Mouse (Mus musculus): ENCODE results near the gene Olfr149.
"Not testable (repeated sequence)": the region's sequence is repeated elsewhere in the genome, so short reads cannot be mapped to it uniquely, and the experiment has no call there.

Gene Olfr149

DNA sequence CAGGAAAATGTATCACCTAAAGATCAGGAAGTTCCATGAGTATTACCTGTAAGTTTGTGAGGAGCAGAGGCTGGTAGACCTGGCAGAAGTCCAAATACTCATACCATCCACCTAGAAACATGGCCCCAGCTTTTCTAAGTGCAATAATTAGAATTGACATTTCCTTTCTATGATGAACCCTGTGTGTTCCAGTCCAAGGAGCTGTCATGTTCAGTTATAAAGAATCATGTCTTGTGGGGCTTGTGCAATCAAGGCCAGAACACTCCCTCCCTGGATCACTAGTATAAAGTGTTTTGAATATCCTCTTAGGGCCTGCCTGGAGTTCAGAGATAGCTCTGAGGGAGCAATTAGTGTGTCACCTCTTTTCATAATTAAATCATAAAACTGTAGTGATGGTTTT lies at the start of gene Olfr149:
Gene Olfr149, minus strand, starts transcription at position 101 of the 400 bp plus-strand sequence.
- no peak for DNase-seq (ENCODE audit: low spot score)

DNA sequence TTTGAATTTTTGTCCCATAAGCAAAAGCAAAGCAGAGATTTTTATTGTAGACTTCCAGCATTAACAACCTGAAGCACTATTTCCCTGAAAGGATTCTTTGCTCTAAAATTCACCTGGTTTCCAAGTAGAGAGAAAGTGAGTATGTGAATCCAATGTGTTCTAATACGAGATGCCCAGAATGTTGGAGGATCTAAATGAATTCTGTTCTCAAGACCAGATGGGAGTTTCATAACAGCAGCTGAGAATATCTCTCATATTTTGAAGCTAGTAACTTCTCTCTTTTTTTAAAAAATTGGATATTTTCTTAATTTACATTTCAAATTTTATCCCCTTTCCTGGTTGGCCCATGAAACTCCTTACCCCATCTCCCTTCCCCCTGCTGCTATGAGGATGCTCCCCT lies 39.5 kb upstream of the Olfr149 start:
- peak; percentile 21 for DNase-seq (ENCODE audit: low spot score)

DNA sequence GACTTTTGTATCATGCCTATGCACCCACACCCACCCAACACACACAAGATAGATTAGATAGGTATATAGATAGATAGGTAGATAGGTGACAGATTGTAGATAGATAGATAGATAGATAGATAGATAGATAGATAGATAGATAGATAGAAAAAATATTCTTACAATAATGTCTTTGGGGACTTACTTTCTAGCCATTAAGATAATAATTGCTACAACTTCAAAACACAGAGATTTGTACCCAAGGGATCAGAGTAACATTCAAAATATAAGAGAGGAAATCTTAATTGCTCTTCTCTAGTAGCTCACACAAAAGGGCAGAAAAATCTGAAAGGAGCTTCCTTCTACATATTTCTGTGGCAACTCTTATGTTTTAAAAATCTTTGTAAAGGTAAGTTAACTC lies 39.0 kb upstream of the Olfr149 start, which contains the start of gene Olfr967:
Gene Olfr967, plus strand, starts transcription at position 301 of the 400 bp plus-strand sequence.
- no peak for DNase-seq (ENCODE audit: low spot score)

DNA sequence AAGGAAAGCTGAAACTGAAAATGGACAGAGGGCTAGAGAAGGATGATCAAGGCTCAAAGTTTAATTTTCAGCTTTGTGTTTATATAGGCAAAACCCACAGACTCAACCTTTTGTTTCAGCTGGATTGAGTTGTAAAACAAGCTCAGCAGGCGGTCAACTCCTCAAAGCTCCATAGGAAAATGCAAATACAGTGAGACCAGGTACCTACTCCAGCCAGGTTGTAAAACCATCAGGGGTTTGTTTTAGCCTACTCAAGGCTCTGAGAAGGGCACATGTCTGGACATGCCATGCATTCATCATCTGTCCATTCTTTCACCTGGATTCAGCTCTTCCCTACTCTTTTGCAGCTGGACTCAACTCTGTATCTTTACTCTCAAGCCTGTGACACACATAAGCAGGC lies 33.8 kb upstream of the Olfr149 start:
- no peak for DNase-seq (ENCODE audit: low spot score)

DNA sequence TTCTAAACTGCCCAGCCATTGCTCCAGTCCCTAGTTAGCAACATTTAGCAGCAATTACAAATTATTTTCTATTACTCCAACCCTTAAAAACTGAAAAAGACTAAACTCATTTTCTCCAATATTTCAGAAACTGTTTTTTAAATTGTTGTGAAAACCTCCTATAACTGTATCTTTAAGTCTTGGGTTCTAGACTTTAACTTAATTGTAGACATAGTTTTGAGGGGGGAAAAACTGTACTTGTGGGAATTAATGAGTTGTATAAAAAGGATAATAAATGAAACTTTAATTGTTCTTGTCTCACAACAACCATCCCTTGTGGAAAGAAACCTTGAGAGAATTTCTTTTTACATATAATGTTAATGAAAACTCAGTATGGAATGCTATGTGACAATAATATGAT lies 23.8 kb upstream of the Olfr149 start, which contains the start of gene Olfr150:
Gene Olfr150, plus strand, starts transcription at position 301 of the 400 bp plus-strand sequence.
- DNase-seq (ENCODE audit: low spot score) = no peak

DNA sequence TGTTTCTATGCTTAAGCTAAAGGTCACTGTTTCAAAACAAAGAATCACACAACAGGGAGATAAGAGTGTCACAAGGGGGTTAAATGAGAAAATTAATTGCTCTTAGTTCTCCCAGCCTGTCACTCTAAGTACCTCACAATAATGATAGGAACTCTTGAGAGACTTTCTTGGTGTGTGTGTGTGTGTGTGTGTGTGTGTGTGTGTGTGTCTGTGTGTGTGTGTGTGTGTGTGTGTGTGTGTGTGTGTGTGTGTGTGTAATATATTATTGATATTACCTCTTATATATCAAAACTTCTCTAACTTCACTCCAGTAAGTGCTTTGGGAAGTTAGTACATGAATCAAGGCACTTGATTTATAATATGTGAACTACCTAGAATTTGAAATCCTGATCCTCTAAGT lies 4.1 kb upstream of the Olfr149 start, which contains the start of gene Olfr965:
Gene Olfr965, plus strand, starts transcription at position 301 of the 400 bp plus-strand sequence.
- DNase-seq (ENCODE audit: low spot score) = no peak

DNA sequence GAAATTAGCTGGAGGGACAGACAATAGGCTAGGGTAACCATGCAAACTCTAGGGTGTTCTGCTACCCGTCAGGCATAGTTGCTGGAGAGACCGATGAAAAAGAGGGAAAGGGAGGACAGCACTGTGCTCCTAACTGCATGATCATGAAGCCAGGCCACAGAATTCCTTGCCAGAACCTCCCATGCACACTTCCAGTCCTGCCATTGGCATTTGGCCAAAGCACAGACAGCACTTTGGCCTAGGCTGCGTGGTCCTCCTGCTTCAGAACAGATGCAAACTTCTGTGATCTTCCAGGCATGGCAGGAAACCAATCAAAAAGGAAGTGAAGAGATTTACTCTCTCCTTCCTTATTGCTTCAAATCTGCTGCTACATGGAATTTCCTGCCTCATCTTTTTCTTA lies 2.0 kb upstream of the Olfr149 start:
- no peak for DNase-seq (ENCODE audit: low spot score)

DNA sequence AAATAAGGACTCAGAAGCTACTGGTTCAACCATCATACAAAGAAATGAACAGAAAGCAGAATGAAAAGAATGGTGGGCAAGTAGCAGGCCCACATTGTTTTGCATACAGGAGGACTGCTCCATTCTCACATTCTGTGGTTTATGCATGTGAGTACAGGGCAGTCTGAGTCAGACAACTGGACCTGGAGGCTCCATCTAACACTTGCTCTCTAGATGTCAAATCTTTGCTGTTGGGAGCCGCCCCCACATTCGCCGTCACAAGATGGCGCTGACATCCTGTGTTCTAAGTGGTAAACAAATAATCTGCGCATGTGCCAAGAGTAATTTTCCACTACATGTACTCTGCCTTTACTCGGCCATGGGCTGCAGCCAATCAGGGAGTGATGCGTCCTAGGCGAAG lies 5.8 kb downstream of the Olfr149 start:
- not testable (repeated sequence) for DNase-seq (ENCODE audit: low spot score)

DNA sequence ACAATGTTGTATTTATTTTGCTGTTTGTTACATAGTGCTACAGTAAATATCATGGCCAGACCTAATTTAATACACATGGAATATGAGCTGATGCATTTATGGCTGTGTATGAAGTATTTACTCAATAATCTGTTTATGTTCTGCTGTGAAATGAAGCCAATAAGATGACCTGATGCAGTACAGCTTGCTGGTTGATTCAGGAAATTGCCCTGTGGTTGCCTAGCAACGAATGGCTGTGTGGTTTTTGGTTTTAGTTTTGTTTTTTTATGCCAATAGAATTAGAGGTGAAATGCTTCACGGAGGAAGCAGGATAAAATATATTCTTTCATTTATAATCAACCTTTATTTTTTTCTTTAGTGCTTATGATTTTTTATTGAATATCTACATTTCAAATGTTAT lies 27.6 kb downstream of the Olfr149 start:
- DNase-seq (ENCODE audit: low spot score) = no peak

DNA sequence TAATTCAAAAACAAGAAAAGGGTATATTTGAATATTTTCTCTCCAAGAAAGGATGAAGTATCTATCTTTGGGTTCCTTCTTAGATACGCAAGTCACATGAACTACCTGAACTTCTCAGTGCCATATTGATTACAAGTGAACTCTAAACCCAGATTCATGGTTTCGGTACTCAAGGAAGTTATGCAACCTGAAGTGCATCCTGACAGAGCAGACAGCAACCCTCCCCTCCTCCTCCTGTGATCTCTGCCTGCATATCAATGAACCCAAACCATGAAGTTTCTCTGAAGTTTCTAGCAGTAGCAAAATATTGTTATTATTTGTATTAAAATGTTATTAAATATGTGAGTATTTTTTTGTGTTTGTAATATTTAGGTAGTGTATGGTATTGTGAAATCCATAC lies 28.4 kb downstream of the Olfr149 start:
- no peak for DNase-seq (ENCODE audit: low spot score)

DNA sequence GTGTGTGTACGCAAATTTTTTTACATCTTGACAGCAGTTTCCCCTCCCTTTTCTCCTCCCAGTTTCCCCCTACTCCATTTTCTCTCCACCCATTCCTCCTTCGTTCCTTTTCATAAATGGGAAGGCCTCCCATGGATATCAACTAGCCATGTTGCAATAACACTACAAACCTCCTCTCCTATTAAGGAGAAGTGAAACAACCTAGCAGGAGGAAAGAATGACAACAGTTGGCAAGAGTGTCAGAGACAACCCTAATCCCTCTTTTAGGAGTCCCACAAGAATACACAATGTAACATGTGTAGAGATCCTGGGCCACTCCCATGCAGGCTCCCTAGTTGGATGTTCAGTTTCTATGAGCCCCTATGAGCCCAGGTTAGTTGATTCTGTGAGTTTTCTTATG lies 32.1 kb downstream of the Olfr149 start:
- no peak for DNase-seq (ENCODE audit: low spot score)

DNA sequence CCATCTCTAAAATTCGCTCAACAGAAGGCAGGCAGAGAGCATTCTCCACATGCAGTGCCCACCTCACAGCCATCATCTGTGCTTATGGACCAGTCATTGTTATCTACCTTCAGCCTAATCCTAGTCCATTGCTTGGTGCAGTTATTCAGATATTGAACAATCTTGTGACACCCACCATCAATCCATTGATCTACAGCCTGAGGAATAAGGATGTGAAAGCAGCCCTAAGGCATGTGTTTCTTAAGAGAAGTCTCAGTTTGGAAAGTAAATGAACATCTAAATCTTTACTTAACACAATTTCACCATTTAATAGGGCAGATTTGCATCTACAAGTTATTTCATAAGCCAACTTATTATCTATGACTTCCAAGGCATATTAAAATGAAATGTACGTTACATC lies 37.2 kb downstream of the Olfr149 start:
- no peak for DNase-seq (ENCODE audit: low spot score)

DNA sequence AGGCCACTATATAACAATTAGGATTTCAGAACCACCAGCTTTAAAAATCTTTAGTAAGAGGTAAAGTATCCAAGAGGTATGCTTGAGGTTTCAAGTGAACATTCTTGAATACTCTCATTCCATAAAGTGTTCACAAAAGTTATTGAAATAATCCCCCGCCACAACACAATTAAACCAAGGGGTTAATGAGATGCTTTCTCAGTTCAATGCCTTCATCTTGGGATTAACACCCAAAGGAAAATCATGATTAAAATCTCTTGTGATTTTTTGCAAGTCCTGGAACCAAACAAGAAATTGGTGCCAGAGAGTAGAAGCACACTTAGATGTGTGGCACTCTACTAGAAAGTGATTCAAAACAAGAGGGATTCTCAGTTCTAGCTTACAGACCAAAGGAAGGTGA lies 40.0 kb downstream of the Olfr149 start, which contains the start of gene Olfr963:
Gene Olfr963, plus strand, starts transcription at position 301 of the 400 bp plus-strand sequence.
- DNase-seq (ENCODE audit: low spot score) = no peak

DNA sequence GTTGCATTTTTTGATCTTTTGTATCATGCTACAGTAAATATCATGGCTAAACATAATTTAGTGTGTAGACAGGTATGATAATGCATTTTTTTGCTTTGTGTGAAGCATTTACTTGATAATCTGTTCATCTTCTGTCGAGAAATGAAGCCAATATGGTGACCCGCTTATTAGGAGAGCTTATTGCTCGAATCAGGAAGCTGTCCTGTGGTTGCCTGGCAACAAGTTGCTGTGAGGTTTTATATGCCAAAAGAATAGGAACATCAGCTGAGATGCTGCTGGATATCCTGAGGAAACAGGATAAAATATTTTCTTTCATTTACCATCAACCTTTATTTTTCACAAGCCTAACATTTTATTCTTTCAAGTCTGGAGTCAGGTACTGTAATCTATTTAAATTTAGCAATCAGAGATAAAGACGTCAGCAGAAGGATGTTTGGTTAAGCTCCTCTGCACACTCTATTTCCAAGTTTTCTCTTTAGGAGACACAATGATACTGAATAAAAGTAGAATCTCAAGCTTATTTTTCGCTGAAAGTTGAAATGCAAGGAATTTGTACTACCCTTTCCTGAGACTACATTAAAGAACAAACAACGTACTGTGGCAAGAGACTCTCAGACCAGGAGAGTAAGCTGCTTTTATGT lies 52.0 kb downstream of the Olfr149 start:
- peak; percentile 20 for DNase-seq (ENCODE audit: low spot score)
